Mouse (Mus musculus) CH12.LX (cell line): ENCODE measurements at regions not wholly inside any gene's neighbourhood (a gene's known extent, or its start where the extent isn't known, plus 50 kb on each side); places are given as distances from the start of the nearest gene placed in this dataset.
A peak's percentile ranks its signal among the peaks of the same experiment; 100 is the strongest.

ENCODE experiments used
- DNase-seq: peaks from one replicate; pipeline ENCODE4 v3.0.0-alpha.2; 2013; ENCODE audit errors: extremely low read depth
- H3K27ac ChIP-seq: 2 replicates; pipeline ENCODE4 v1.5.1; 2012; ENCODE audit warnings: low read depth, mild to moderate bottlenecking, control low read depth, moderate library complexity; ENCODE audit not compliant: insufficient read depth
- H3K27me3 ChIP-seq: replicated peaks from 2 replicates; pipeline ENCODE3; 2012; ENCODE audit warnings: inconsistent platforms
- H3K36me3 ChIP-seq, 2 experiments: replicated peaks in 1 of 2; 2 replicates each; pipeline versions ENCODE3 to v1.6.1; 2012; ENCODE audit warnings: inconsistent platforms in 1 of 2, low read length in 1 of 2, mild to moderate bottlenecking in 1 of 2, mixed read lengths in 1 of 2, moderate library complexity in 1 of 2; ENCODE audit not compliant: control insufficient read depth in 1 of 2, insufficient read depth in 1 of 2
- H3K4me1 ChIP-seq, 2 experiments: 2 replicates each; pipeline ENCODE4 v1.6.1; 2012; ENCODE audit warnings: inconsistent platforms in 1 of 2, moderate library complexity in 1 of 2; ENCODE audit not compliant: insufficient read depth in 2 of 2, control insufficient read depth in 1 of 2
- H3K4me2 ChIP-seq: 2 replicates; pipeline ENCODE4 v1.6.1; 2012; ENCODE audit warnings: low read depth, mild to moderate bottlenecking, control low read depth; ENCODE audit not compliant: poor library complexity, insufficient read depth, severe bottlenecking
- H3K4me3 ChIP-seq, 3 experiments: fragments of 150-350 bp in 1 of 3; sonication (generic) in 1 of 3; replicated peaks in 1 of 3; 2 replicates each; pipeline versions ENCODE3 to v1.5.1; 2011 to 2012; ENCODE audit warnings: low read depth in 2 of 3, low read length in 2 of 3, mild to moderate bottlenecking in 2 of 3, moderate library complexity in 2 of 3, control low read depth in 1 of 3, improper control_type of control experiment in 1 of 3, inconsistent platforms in 1 of 3, mixed read lengths in 1 of 3; ENCODE audit not compliant: poor library complexity in 1 of 3
- H3K79me2 ChIP-seq: replicated peaks from 2 replicates; pipeline ENCODE4 v1.6.1; 2012; ENCODE audit warnings: mild to moderate bottlenecking, moderate library complexity; ENCODE audit not compliant: control insufficient read depth, poor library complexity, insufficient read depth, severe bottlenecking; ENCODE audit errors: extremely low read depth
- H3K9ac ChIP-seq: 2 replicates; pipeline ENCODE4 v1.6.1; 2012; ENCODE audit warnings: low read depth, mild to moderate bottlenecking, control low read depth, moderate library complexity; ENCODE audit not compliant: insufficient read depth
- H3K9me3 ChIP-seq: replicated peaks from 2 replicates; pipeline ENCODE3; 2012; ENCODE audit warnings: low read length, inconsistent platforms, mixed read lengths
- BHLHE40 ChIP-seq: IDR thresholded peaks from 2 replicates; pipeline ENCODE4 v1.6.1; 2011; ENCODE audit warnings: mild to moderate bottlenecking, low read depth, low read length, improper control_type of control experiment
- CHD1 ChIP-seq: IDR thresholded peaks from 2 replicates; pipeline ENCODE4 v1.6.1; 2012; ENCODE audit warnings: low read depth, low read length, improper control_type of control experiment, inconsistent platforms
- CHD2 ChIP-seq: IDR thresholded peaks from 2 replicates; pipeline ENCODE4 v1.6.1; 2011; ENCODE audit warnings: low read length, improper control_type of control experiment
- E2F4 ChIP-seq: IDR thresholded peaks from 2 replicates; pipeline ENCODE4 v1.6.1; 2011; ENCODE audit warnings: low read depth, low read length, improper control_type of control experiment; ENCODE audit not compliant: insufficient replicate concordance
- EP300 ChIP-seq: IDR thresholded peaks from 2 replicates; pipeline ENCODE4 v1.6.1; 2011; ENCODE audit warnings: low read length, improper control_type of control experiment
- ETS1 ChIP-seq: conservative IDR thresholded peaks from 2 replicates; pipeline ENCODE4 v1.6.1; 2012; ENCODE audit warnings: low read depth, mild to moderate bottlenecking, inconsistent platforms, low read length, improper control_type of control experiment, moderate library complexity
- IRF4 ChIP-seq: IDR thresholded peaks from 2 replicates; pipeline ENCODE4 v1.6.1; 2014; ENCODE audit warnings: low read depth, mild to moderate bottlenecking, inconsistent platforms, low read length, improper control_type of control experiment
- JUN ChIP-seq: IDR thresholded peaks from 2 replicates; pipeline ENCODE4 v1.6.1; 2011; ENCODE audit warnings: low read depth, mild to moderate bottlenecking, low read length, improper control_type of control experiment, moderate library complexity; ENCODE audit not compliant: insufficient read depth
- JUND ChIP-seq: conservative IDR thresholded peaks from 2 replicates; pipeline ENCODE4 v1.6.1; 2011; ENCODE audit warnings: low read depth, low read length, improper control_type of control experiment
- KAT2A ChIP-seq: IDR thresholded peaks from 2 replicates; pipeline ENCODE4 v1.6.1; 2012; ENCODE audit warnings: low read length, improper control_type of control experiment, inconsistent platforms; ENCODE audit not compliant: insufficient replicate concordance
- MAZ ChIP-seq: IDR thresholded peaks from 2 replicates; pipeline ENCODE4 v1.6.1; 2012; ENCODE audit warnings: low read depth, mild to moderate bottlenecking, inconsistent platforms, low read length, improper control_type of control experiment, moderate library complexity
- MEF2A ChIP-seq: IDR thresholded peaks from 2 replicates; pipeline ENCODE4 v1.6.1; 2014; ENCODE audit warnings: low read depth, mild to moderate bottlenecking, inconsistent platforms, low read length, improper control_type of control experiment, borderline replicate concordance
- MYC ChIP-seq: IDR thresholded peaks from 2 replicates; pipeline ENCODE4 v1.6.1; 2011; ENCODE audit warnings: low read depth, mild to moderate bottlenecking, improper control_type of control experiment, low read length
- NELFE ChIP-seq: IDR thresholded peaks from 2 replicates; pipeline ENCODE4 v1.6.1; 2011; ENCODE audit warnings: low read depth, low read length, improper control_type of control experiment
- NRF1 ChIP-seq: IDR thresholded peaks from 2 replicates; pipeline ENCODE4 v1.6.1; 2014; ENCODE audit warnings: low read depth, mild to moderate bottlenecking, inconsistent platforms, low read length, improper control_type of control experiment, moderate library complexity
- POLR2AphosphoS2 ChIP-seq: IDR thresholded peaks from 2 replicates; pipeline ENCODE4 v1.6.1; 2011; ENCODE audit warnings: low read depth, low read length, improper control_type of control experiment
- RCOR1 ChIP-seq: conservative IDR thresholded peaks from 2 replicates; pipeline ENCODE4 v1.6.1; 2012; ENCODE audit warnings: low read depth, mild to moderate bottlenecking, inconsistent platforms, low read length, improper control_type of control experiment
- SIN3A ChIP-seq: IDR thresholded peaks from 2 replicates; pipeline ENCODE4 v1.6.1; 2012; ENCODE audit warnings: low read length, improper control_type of control experiment, inconsistent platforms
- SMC3 ChIP-seq: IDR thresholded peaks from 2 replicates; pipeline ENCODE4 v1.6.1; 2011; ENCODE audit warnings: low read depth, low read length, improper control_type of control experiment
- UBTF ChIP-seq: IDR thresholded peaks from 2 replicates; pipeline ENCODE4 v1.6.1; 2012; ENCODE audit warnings: low read depth, mild to moderate bottlenecking, inconsistent platforms, low read length, improper control_type of control experiment, moderate library complexity
- ZC3H11A ChIP-seq: IDR thresholded peaks from 2 replicates; pipeline ENCODE4 v1.6.1; 2012; ENCODE audit warnings: low read depth, mild to moderate bottlenecking, inconsistent platforms, low read length, improper control_type of control experiment
- ZKSCAN1 ChIP-seq: IDR thresholded peaks from 2 replicates; pipeline ENCODE4 v1.6.1; 2012; ENCODE audit warnings: low read depth, inconsistent platforms, low read length, improper control_type of control experiment, borderline replicate concordance
- ZMIZ1 ChIP-seq: IDR thresholded peaks from 2 replicates; pipeline ENCODE4 v1.6.1; 2012; ENCODE audit warnings: low read depth, mild to moderate bottlenecking, inconsistent platforms, low read length, improper control_type of control experiment
- ZNF384 ChIP-seq: IDR thresholded peaks from 2 replicates; pipeline ENCODE4 v1.6.1; 2012; ENCODE audit warnings: low read depth, low read length, improper control_type of control experiment, inconsistent platforms
- dilution Hi-C: fragments of 300-500 bp; cut with MboI; formaldehyde crosslinking; loops from 2 replicates; pipeline ENCODE4 v1.14.3; 2020; ENCODE audit warnings: low sequenced_read_pairs; ENCODE audit not compliant: extremely low pct_unique_long_range_greater_than_20kb, extremely low pct_ligation_motif_present
- in situ Hi-C: fragments of 300-500 bp; cut with MboI; formaldehyde crosslinking; loops from 3 replicates; pipeline ENCODE4 v1.14.3; 2019; ENCODE audit warnings: low sequenced_read_pairs, low pct_ligation_motif_present, low pct_unique_long_range_greater_than_20kb, mixed read lengths

- Histone ChIP-seq H3K79me2 (no peaks in the 10 kb centered on the region), H3K27ac (no peak overlapping the region), H3K36me3 (no peaks in the 10 kb centered on the region), H3K9ac (no peak overlapping the region), H3K4me1 (peaks cover 2 to 12% of the 10 kb centered on the region in 2 experiments; a peak in 2 of 4 replicates), H3K4me2 (no peak overlapping the region), H3K4me3 (no peak overlapping the region), H3K27me3 (no peaks in the 10 kb centered on the region), H3K9me3 (no peaks in the 10 kb centered on the region)
- no peak for DNase-seq
- TF ChIP-seq KAT2A (no peak), IRF4 (no peak), SIN3A (no peak), RCOR1 (no peak), E2F4 (no peak), ZMIZ1 (no peak), ZC3H11A (no peak), MEF2A (no peak), UBTF (no peak), ETS1 (no peak), ZKSCAN1 (no peak), NELFE (no peak), MAZ (no peak), BHLHE40 (no peak), CHD1 (no peak), ZNF384 (no peak), MYC (no peak), SMC3 (no peak), NRF1 (no peak), CHD2 (no peak)
- in situ Hi-C loops (no loop called here), dilution Hi-C loops (no loop called here)
Observed at GRCm38 (mm10) chr19:21115693-21116092, 156.4 kb upstream of the Zfand5 start.

DNA sequence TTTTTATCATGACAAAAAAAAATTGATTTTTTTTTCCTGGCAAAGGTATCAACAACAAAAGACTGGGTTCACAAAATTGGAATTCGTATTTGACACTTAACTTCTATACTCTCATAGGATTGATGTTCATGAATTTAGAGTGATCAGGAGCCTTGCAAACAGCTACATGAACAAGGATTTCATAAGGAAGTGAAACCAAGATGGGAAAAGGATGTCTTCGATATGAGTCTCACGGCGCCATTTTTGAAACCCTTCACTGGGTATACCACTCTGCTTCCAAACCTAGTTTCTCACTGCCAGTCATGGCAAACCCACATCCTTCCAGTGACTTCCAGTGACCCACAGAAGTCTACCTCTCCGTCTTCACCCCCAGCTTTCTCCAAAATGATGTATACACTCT lies 157.8 kb upstream of the Tmc1 start:
- Histone ChIP-seq H3K36me3 (no peaks in the 10 kb centered on the region), H3K4me3 (no peak overlapping the region), H3K79me2 (no peaks in the 10 kb centered on the region), H3K4me1 (peaks cover 1 to 13% of the 10 kb centered on the region in 2 experiments), H3K27me3 (no peaks in the 10 kb centered on the region), H3K4me2 (no peak overlapping the region), H3K27ac (no peak overlapping the region), H3K9me3 (no peaks in the 10 kb centered on the region)
- in situ Hi-C loops = no loop called here
- peak; percentile 31 for DNase-seq
- dilution Hi-C loops = no loop called here
- TF ChIP-seq JUN (peak; percentile 52; the same call in 1 of the 2 replicates), JUND (peak; percentile 54; the same call in 1 of the 2 replicates), IRF4 (peak; percentile 88), EP300 (peak; percentile 87), POLR2AphosphoS2 (no peak), RCOR1 (0 out of 2 replicates have a peak, but pooled peaks have one; percentile 42), MYC (no peak)
- TF ChIP-seq, all 38 proteins: peak for 5
- H3K9ac ChIP-seq = no peak overlapping the region
